8 mouse cellular contexts compared by ENCODE assay signal in genomic region chr9:74904866-74905508, GRCm38 (mm10). TPM values are rescaled to one million over a fixed set of nuclear protein-coding genes. Genes with fewer than 3 reads are reported as not detected.
DNase-seq lines count a peak whose midpoint lies in the region; ATAC-seq and TF ChIP-seq lines count a peak whose summit lies in the region.

No protein-coding gene starts in this region.

- TF ChIP-seq CTCF in hindbrain, postnatal 0 days (IDR thresholded peaks at IDR 0.05; ENCODE audit: low read depth), result peak; percentile 90

- peak; percentile 73 to 94 for DNase-seq in adrenal gland, adult (ENCODE audit: inconsistent age in 2 of 2, low spot score in 1 of 2)
- DNase-seq in adrenal gland, adult 8-10 months, result no peak
- DNase-seq in cerebellum, adult 8-10 months, result peak; percentile 73
- peak; percentile 31 to 61 for DNase-seq in frontal cortex, postnatal 10 days (ENCODE audit: low spot score in 2 of 2)
- DNase-seq in hindbrain, postnatal 0 days (ENCODE audit: low spot score), result peak; percentile 92
- peak; percentile 27 to 83 for DNase-seq in layer of hippocampus, postnatal 25 days (ENCODE audit: extremely low spot score in 1 of 2, low spot score in 1 of 2)
- peak; percentile 57 for DNase-seq in right cerebral cortex, postnatal 14 days

- H3K4me1 ChIP-seq in hindbrain, postnatal 0 days (ENCODE audit: insufficient read depth, low read length), result no peaks in the 10 kb centered on the region

- no peaks in the 10 kb centered on the region for H3K9me3 ChIP-seq in hindbrain, postnatal 0 days (ENCODE audit: low read length)

- no peaks in the 10 kb centered on the region for H3K27me3 ChIP-seq in hindbrain, postnatal 0 days (ENCODE audit: insufficient read depth, low read length)

- peak; percentile 66 for ATAC-seq in hindbrain, postnatal 0 days
- ATAC-seq in megakaryocyte, adult 5-6 weeks (ENCODE audit: poor library complexity, severe bottlenecking), result peak; percentile 70

- H3K36me3 ChIP-seq in hindbrain, postnatal 0 days (ENCODE audit: insufficient read depth, low read length), result no peaks in the 10 kb centered on the region

- no peak overlapping the region for H3K9ac ChIP-seq in hindbrain, postnatal 0 days (replicated peaks; ENCODE audit: low read length)

- H3K27ac ChIP-seq in hindbrain, postnatal 0 days, result no peak overlapping the region

- no peak overlapping the region for H3K4me3 ChIP-seq in hindbrain, postnatal 0 days (ENCODE audit: low read length)

- 12% methylated on average over 7 of the region's 7 CpGs for WGBS in hindbrain, postnatal 0 days

- no peak overlapping the region for H3K4me2 ChIP-seq in hindbrain, postnatal 0 days (ENCODE audit: low read depth, low read length)

RNA-seq across cellular contexts. Expression of gene Onecut1, which starts 43.3 kb away (rescaled TPM):
- total RNA-seq in adrenal gland, adult 8-10 months (2022), result under 1 TPM in 1 of 4 experiments, not detected in 3; 0.11 TPM
- 2.6 and 4.2 TPM in 2 replicates for total RNA-seq in hindbrain, postnatal 0 days (2014; rRNA removed)
- polyA plus RNA-seq in hindbrain, postnatal 0 days (2015; fragmentation: Nextera tagmentation; extraction: Ambion mirVana), result 1.9 and 2.6 TPM in 2 replicates
- 1 to 10 TPM in 1 of 2 experiments, under 1 TPM in 1; 0.37 to 1.1 TPM for total RNA-seq in layer of hippocampus, postnatal 25 days (2021)
- total RNA-seq in megakaryocyte, adult 5-6 weeks (2015), result not detected in 2 replicates
- not detected in 2 replicates for total RNA-seq in megakaryocyte, adult 5-6 weeks (2017)

RNA-seq across cellular contexts. Expression of gene Fam214a, which starts 47.7 kb away (rescaled TPM):
- 100 to 1,000 TPM in 2 of 4 experiments, 10 to 100 TPM in 2; 90.3 to 132 (median 108) TPM for total RNA-seq in adrenal gland, adult 8-10 months (2022)
- total RNA-seq in hindbrain, postnatal 0 days (2014; rRNA removed), result 28.6 and 37.4 TPM in 2 replicates
- polyA plus RNA-seq in hindbrain, postnatal 0 days (2015; fragmentation: Nextera tagmentation; extraction: Ambion mirVana), result 18.6 and 19.3 TPM in 2 replicates
- 10 to 100 TPM; 45.3 to 52.1 TPM for total RNA-seq in layer of hippocampus, postnatal 25 days (2021)
- total RNA-seq in megakaryocyte, adult 5-6 weeks (2015), result 11.8 and 14.1 TPM in 2 replicates
- 9.3 and 10.5 TPM in 2 replicates for total RNA-seq in megakaryocyte, adult 5-6 weeks (2017)
